Mouse (Mus musculus) megakaryocyte progenitor cell, adult 5-6 weeks (primary cell): ENCODE results near the gene Wdcp. TPM values are rescaled to one million over a fixed set of nuclear protein-coding genes. Genes with fewer than 3 reads are reported as not detected.
A peak's percentile ranks its signal among the peaks of the same experiment; 100 is the strongest.
"Not testable (repeated sequence)": the region's sequence is repeated elsewhere in the genome, so short reads cannot be mapped to it uniquely, and the experiment has no call there.

Experiments
- ATAC-seq: replicated peaks from 2 replicates; pipeline ENCODE4 v1.8.0; 2016; ENCODE audit warnings: mild to moderate bottlenecking, moderate TSS enrichment, inconsistent platforms; ENCODE audit not compliant: poor library complexity
- total RNA-seq, 2 experiments: library from RNA; stranded (forward) in 1 of 2; stranded (reverse) in 1 of 2; fragments of 157-497, 149-512 nt in 1 of 2; fragments of 200-1000 nt in 1 of 2; gene quantifications; 2 replicates each; pipeline versions ENCODE4 v1.2.3 to v1.2.4; 2015 to 2017

Wdcp gene
- total RNA-seq, 2 experiments from 2014 or later, result 6.7 to 19.2 TPM

DNA sequence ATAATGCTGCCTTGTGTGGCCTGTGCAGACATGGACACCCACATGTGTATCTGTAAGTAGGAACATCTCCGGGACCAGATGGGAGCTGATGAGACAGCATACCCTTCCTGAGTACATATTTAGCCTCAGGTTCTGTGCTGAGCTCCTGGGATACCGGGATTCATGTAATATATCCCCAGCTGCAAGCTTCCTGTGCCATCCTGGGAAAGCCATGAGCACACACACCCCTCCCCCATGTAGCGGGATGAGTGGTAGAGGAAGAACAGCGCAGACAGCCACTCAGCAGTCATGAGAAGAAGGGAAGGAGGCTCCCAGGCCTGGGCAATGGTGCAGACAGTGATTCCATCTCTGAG lies 21.2 kb downstream of the Wdcp start:
- no peak for ATAC-seq

DNA sequence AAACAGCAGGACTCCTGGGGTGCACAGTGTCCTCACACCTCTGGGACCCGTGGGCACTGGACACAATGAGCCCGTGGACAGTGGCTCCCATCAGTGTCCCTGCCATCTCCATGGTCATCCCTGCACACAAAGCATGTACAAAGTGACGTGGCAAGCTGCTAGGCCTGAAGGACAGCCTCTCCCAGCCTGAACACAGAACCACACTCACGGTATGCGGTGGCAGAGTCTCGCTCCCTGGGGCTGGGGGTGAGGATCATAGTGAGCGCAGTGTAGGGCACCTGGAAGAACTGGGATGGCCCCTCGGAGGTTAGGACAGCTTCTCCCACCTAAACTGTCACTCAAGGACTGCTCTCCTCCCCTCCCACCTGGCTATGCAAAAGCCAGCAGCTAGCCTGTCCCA lies 25.8 kb downstream of the Wdcp start:
- ATAC-seq, result no peak

DNA sequence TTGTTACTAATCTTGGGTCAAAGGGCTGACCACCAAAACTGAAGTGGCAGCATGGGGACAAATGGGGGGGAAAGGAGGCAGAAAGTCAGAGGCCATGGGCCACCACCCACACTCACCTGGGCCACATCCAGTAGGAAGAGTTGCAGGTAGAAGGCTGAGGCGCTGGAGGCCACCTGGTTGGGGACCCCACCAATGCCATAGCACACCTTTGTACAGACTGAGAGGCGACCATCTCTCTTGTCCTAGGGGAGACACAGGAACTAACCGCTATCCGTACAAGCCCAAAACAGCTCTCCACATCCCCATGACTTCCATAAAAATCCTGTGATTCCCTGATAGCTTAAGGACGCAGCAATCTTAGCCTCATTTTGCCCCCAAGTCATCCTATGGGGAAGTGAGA lies 28.2 kb downstream of the Wdcp start:
- ATAC-seq, result no peak

DNA sequence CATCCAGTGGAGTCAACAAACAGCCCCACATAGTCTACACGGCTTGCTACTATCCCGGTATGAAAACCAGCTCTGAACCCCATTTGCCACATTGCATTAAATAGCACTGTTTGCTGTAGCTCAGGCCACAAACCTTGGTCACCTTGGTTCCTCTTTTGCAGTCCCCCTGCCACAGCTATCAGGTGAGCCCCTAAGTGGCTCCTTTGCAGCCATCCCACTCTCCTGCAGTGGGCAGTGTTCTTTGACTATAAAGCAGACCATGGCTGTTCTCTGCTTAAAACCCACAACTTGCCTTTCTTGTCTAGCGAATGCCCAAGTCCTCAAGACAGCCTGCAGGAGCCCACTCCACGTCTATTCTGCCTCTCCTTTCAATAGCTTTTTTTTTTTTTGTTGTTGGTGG lies 29.2 kb downstream of the Wdcp start:
- no peak for ATAC-seq

DNA sequence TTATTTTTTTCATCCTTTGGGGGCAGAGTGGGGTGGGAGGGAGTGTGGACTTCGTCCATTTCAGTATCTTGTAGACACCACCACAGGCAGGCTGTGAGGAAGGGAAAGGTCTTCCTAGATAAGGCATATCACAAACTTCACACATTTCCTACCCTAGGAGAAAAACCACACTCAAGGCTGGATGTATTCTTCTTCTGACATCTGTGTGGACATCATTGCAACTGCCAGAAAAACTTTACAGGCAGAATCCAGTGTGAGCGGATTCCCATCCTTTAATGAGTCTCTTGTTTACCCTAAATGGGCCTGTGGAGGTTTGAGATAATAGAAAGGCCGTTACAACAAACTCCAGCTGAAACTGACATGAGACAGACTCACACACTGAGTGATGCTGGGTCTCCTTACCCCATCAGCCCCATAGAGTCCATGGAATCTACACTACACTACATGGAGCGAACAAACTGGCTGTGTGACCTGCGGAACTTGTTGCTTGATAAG lies 29.9 kb downstream of the Wdcp start:
- peak; percentile 74 for ATAC-seq

DNA sequence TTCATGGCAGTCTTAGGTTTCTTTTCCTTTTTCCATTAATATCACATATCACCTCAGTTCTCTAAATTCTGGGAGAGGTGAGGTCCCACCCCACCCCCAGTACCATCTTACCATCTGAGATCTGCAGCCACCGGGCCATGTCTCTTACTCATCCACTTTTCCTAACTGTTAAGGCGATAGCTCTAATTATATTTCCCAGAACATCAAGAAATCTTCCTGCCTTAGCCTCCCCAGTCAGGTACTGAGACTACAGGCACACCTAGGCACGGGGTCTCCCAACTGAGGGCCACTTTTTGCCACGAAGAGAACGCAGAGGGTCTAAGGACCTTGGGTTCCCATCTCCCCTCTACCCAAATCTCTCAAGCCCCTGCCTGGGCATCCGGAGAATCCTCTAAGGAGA lies 30.4 kb downstream of the Wdcp start:
- 0 out of 2 replicates have a peak, but pooled peaks have one; percentile 1 for ATAC-seq

DNA sequence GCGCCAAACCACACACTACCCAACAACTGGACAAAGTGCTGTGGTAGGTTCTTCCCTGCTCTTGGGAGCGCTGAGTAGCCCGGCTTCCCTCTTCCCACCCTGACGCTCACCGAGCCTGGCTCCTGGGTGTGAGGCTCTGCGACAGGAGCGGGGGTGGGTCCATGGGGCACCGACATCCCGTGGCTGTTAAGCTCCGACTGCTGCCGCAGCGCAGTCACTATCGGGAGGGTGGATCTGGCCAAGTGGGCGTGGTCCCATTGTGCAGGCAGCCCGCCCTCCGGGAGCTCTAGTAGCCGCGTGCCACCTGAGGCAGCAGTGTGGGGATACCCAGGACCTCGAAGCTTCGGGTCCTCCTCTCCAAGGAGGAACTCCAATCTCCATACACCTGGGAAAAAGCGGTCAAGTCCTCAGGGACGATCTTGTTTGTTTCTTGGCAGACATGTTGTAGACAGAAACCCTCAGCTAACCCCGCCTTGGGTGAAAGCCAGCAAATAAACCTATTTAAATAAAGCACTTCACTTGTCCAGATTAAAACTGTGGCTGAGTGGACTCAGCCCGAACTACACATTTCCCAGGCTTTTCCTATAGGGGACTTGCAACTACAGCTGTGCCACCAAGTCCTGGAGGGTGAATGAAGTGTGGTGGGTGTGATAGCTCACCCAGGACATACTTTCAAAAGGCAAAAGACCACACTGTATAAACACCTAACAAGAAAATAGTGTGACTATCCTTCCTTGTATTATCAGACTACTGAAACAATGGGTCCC lies 31.2 kb downstream of the Wdcp start, which contains the start of gene Mfsd2b:
TSS of gene Mfsd2b (minus strand) at position 199 of the 767 bp plus-strand sequence.
- ATAC-seq, result peak; percentile 77

DNA sequence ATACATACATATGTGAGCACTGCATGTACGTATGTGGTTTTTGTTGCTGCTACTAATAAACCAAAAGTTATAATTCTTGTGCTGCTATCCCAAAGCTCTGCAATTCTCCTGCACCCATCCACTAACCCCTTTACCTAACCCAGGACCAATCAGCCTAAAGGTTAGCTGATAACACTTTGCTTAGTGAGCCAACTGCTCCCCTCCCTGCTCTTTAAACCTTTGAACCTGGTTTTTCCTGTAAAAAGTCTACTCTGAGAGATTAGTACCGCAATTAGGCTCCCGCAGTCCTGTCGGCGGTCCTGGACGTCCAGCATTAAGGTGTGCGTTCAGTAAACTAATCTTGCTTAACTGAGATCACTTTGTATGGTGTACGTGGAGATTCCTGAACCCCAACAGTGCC lies 32.5 kb downstream of the Wdcp start:
- no peak for ATAC-seq

DNA sequence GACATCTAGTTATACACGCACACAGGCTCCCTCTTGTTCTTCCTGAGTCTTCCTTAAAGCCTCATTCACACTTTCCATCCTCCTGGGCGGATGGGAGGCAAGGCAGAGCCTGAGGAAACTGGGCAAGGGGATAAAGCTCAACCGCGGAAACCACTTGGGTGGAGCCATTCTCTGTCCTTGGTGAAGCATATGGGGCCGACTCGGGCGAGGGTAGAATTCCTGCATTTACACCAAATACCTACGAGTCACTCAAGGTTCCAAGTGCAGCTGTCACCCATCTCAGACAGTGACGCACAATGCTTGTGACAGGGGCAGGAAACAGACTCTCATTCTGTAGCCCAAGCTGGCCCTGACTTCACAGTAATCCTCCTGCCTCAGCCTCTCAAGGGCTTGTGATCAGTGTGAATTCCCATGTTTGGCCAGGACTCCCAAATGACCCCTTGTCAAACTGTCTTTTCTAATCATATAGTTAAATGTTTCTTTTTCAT lies 35.2 kb downstream of the Wdcp start:
- peak; percentile 11; the same call in 1 of the 2 replicates for ATAC-seq

DNA sequence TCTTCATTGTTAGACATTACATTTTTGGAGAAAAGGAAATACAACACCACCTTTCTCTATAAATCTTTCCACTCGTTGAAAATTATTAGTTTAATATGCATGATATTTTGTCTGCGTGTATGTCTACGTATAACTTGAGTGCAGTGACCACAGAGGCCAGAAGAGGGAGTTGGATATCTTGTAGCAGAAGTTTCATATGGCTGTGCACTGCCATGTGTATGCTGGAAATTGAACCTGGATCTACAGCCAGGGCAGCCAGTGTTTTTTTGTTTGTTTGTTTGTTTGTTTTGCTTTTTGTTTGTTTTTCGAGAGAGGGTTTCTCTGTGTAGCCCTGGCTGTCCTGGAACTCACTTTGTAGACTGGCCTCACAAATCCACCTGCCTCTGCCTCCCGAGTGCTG lies 35.9 kb downstream of the Wdcp start:
- ATAC-seq, result no peak

DNA sequence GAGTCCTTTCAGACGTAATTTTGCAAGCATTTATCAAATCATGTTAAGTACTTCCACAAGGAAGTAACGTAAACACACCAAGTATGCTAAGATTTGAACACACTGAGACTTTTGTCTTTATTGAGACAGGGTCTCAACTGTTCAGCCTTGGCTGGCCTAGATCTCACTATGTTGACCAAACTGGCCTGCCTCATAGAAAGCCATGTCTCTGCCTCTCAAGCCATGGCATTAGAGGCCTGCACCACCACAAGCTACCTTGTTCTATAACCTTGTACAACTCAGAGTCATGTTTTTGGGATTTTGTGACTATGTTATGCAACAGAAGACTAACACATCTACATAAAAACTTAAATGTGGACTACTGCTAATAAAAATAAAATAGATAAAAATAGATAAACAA lies 39.0 kb downstream of the Wdcp start:
- ATAC-seq, result no peak

DNA sequence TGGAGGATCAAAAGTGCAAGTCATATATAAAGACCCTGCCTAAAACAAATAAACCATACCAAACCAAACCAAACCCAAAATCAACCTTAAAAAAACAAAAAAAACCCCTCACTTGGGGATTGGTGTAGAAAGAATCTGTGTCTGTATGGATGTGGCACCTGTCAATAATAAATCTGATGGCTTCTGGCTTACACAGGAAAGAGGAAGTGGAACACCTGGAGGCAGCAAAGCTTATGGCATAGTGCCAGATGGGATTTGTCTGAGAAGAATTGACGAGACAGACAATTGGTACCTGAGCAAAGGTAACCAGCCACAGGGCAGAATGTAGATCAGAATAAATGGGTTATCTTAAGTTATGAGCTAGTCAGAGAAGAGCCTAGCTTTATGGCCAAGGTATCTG lies 42.0 kb downstream of the Wdcp start:
- ATAC-seq, result no peak

DNA sequence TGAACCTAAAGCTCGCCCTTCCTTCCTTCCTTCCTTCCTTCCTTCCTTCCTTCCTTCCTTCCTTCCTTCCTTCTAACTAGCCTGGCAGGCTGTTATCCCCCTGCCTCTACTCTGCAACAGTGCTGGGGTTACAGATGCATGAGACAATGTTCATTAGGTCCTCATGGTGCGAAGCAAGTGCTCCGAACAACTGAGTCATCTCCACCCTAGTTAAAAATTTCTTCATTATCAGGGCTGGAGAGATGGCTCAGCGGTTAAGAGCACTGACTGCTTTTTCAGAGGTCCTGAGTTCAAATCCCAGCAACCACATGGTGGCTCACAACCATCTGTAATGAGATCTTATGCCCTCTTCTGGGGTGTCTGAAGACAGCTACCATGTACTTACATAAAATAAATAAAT lies 43.5 kb downstream of the Wdcp start:
- ATAC-seq, result not testable (repeated sequence)

DNA sequence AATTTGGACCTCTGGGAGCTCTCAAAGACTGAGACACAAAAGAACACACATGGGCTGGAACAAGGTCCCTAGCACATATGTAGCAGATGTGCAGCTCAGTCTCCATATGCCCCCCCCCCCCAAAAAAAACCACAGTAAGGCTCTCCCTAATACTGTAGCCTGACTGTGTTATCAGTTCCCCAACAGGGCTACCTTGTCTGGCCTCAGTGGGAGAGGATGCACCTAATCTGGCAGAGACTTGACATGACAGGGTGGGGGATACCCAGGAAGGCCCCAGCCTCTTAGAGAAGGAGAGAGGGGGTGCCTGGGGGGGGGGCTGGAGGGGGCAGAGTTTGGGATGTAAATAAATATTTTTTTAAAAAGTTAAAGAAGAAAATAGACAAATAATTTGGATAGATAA lies 45.6 kb downstream of the Wdcp start:
- ATAC-seq, result no peak

DNA sequence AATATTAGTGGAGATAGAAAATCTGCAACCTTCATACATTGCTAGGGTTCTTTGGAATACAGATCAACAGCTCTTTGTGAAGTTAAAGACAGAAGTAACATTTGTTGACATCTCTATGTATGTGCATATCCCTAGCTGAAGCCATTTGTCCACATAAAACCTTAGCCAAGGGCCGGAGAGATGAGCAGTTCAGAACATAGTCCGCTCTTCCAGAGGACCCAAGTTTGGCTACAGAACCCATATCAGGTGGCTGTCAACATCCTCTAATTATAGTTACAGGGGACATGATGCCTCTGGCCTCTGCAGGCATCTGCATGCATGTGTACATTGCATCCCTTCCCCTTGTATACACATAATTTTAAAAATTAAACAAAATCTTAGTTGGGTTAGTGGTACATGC lies 46.1 kb downstream of the Wdcp start:
- no peak for ATAC-seq

DNA sequence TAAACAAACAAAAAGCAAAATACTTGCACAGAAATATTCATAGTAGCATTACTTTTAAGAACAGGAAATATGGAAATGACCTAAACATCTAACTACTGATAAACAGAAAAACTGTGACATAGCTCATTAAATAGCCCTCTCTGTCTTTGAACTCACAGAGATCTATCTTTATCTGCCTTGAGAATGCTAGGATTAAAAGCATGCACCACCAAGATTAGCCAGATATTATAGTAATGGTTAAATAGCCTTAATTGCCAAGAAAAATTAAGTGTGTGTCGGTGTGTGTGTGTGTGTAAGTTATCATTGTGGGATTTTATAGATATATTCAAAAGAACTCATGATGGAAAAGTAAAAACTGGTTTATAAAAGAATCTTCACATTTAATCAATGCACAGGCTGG lies 46.8 kb downstream of the Wdcp start:
- peak; percentile 50 for ATAC-seq

DNA sequence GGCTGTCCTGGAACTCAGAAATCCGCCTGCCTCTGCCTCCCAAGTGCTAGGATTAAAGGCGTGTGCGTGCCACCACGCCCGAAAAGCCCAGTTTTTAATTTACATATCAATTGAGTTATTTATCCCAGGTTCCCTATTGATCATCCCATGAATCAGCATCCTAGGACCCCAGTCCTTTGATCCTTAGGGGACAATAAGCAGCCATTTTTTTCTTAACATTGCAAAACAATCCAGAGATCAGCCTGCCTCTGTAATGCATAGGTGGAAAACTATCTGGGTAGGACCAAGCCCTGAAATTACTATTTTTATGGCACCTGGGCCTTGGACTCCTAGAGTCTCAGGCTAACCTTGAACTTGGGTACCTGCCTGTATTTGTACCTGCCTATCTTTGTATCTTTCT lies 54.9 kb downstream of the Wdcp start:
- no peak for ATAC-seq

DNA sequence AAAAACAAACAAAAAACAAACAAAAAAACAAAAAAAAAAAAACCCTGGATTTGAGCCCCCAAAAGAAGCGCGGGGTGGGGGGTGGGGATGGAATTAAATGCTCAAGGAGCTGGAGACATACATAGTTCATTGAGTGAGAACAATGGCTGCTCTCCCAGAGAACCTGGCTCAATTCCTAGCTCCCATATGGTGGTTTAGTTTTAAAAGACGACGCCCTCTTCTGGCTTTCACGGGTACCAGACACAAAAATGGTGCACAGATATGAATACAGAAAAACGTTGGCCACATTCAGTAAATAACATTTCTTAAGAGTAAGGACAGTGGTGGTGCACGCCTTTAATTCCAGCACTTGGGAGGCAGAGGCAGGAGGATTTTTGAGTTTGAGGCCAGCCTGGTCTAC lies 62.8 kb downstream of the Wdcp start:
- ATAC-seq, result peak; percentile 30; the same call in 1 of the 2 replicates

DNA sequence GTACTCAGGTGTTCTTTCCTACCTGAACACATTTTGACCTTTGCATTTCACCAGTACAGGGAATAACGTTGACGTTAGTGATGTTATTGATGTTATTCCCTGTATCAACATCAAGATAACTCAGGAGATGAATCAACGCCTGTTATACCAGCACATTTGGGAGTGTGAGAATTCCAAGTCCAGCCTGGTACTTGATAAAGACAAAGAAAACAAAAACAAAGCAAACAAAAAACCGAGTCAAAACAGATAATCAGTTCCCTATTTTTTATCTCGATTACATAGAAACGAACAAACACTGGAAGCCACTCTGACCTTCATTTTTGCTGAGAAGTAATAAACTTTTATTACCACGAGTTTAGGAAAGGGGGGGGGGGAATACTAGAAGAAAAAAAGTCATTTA lies 63.4 kb downstream of the Wdcp start:
- ATAC-seq, result no peak

DNA sequence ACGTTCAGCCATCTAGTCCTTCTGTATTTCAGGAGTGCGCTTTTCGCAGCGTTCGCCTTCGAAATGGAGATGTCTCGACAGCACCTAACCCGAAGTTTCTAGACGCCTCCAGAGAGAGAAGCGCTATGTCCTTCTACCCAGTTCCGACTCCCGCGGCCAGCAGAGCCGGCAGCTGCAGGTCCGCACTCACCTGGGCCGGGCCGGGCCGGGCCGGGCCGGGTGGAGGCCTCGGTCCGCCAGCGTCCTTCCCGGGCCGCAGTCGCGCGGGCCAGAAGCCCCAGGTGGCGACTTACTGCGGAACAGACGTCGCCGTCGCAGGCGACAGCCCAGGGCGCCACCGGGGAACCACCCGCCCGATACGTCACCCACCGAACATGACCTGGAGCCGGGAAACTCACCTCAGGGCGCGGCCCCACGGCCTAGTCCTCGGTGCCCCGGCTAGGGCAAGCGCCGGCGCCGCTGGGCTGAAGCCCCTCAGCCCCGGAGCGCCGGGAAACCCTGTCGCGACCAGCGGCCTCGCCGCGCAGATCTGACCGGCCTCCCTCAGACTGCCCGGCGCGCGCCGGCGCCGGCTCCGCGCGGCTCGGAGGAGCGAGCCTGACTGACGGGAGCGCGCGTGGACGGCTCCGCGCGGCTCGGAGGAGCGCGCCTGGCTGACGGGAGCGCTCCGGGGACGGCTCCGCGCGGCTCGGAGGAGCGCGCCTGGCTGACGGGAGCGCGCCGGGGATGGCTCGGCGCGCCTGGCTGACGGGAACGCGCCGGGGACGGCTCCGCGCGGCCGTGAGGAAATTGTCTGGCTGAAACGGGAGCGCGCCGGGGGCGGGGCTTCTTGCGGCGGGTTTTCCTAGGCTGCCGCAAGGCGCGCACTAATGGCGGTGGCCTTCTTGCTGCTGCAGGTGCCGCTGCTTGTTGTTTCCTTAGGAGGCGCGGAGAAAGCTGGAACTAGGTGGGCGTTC lies 64.1 kb downstream of the Wdcp start, which contains the start of gene Ubxn2a:
TSS of gene Ubxn2a (minus strand) at position 755 of the 956 bp plus-strand sequence.
- peak; percentile 91 for ATAC-seq

DNA sequence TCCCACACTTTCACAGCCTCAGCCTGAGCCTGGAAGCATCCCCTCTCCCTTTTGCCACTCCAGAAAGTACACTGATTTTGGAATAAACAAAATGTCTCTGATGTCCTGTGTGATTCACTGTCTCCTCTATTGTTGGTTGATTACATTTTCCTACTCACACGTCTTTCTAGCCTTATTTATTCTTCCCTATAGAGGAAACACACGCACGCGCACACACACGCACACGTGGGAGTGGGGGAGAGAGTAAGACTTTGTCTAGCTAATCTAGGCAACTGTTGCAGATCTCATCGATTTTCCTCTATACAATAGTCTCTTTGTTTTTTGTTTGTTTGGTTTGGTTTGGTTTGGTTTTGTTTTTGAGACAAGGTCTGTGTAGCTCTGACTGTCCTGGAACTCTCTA lies 65.3 kb downstream of the Wdcp start:
- ATAC-seq, result no peak
